Mouse (Mus musculus): ENCODE measurements around the gene Abhd12. TPM values are rescaled to one million over a fixed set of nuclear protein-coding genes. Genes with fewer than 3 reads are reported as not detected.

Gene Abhd12
- polyA plus RNA-seq, 1 experiment = 60.0 TPM

GRCm38 (mm10) chr2:150800616-150801015, 103.9 kb downstream of the Abhd12 start:
- TF ChIP-seq POLR2A (IDR thresholded peaks at IDR 0.05; ENCODE audit: borderline replicate concordance, extremely low read depth, low read depth, low read length) = no peak
- TF ChIP-seq CTCF (IDR thresholded peaks at IDR 0.05; ENCODE audit: insufficient read depth, low read length) = no peak
- WGBS = 83% methylated on average over 5 of the region's 5 CpGs
- DNase-seq = no peak
- H3K4me1 ChIP-seq (ENCODE audit: control insufficient read depth, insufficient read depth, low read length) = no peaks in the 10 kb centered on the region
- H3K4me3 ChIP-seq (replicated peaks; ENCODE audit: extremely low read depth, low read depth, low read length) = no peak overlapping the region

GRCm38 (mm10) chr2:150798084-150798483, 106.5 kb downstream of the Abhd12 start:
- DNase-seq = no peak
- TF ChIP-seq POLR2A (IDR thresholded peaks at IDR 0.05; ENCODE audit: borderline replicate concordance, extremely low read depth, low read depth, low read length) (no peak), CTCF (IDR thresholded peaks at IDR 0.05; ENCODE audit: insufficient read depth, low read length) (no peak)
- Histone ChIP-seq H3K4me3 (replicated peaks; ENCODE audit: extremely low read depth, low read depth, low read length) (no peak overlapping the region), H3K4me1 (ENCODE audit: control insufficient read depth, insufficient read depth, low read length) (no peaks in the 10 kb centered on the region)
- 75% methylated on average over 7 of the region's 7 CpGs for WGBS

- 62% methylated on average over 4 of the region's 4 CpGs for WGBS
- H3K4me1 ChIP-seq (ENCODE audit: control insufficient read depth, insufficient read depth, low read length) = no peaks in the 10 kb centered on the region
- DNase-seq = no peak
- no peak for TF ChIP-seq POLR2A (IDR thresholded peaks at IDR 0.05; ENCODE audit: borderline replicate concordance, extremely low read depth, low read depth, low read length)
- TF ChIP-seq CTCF (IDR thresholded peaks at IDR 0.05; ENCODE audit: insufficient read depth, low read length) = no peak
- H3K4me3 ChIP-seq (replicated peaks; ENCODE audit: extremely low read depth, low read depth, low read length) = no peak overlapping the region
Observed at GRCm38 (mm10) chr2:150793320-150793719, 111.2 kb downstream of the Abhd12 start.

- Histone ChIP-seq H3K4me1 (ENCODE audit: control insufficient read depth, insufficient read depth, low read length) (no peaks in the 10 kb centered on the region), H3K4me3 (replicated peaks; ENCODE audit: extremely low read depth, low read depth, low read length) (no peak overlapping the region)
- TF ChIP-seq CTCF (IDR thresholded peaks at IDR 0.05; ENCODE audit: insufficient read depth, low read length) (0 out of 2 replicates have a peak, but pooled peaks have one; percentile 1), POLR2A (IDR thresholded peaks at IDR 0.05; ENCODE audit: borderline replicate concordance, extremely low read depth, low read depth, low read length) (no peak)
- DNase-seq = peak; percentile 75
- 38% methylated on average over 4 of the region's 4 CpGs for WGBS
Observed at GRCm38 (mm10) chr2:150788768-150789550, 115.6 kb downstream of the Abhd12 start.

- no peaks in the 10 kb centered on the region for H3K4me1 ChIP-seq (ENCODE audit: control insufficient read depth, insufficient read depth, low read length)
- DNase-seq = peak; percentile 33
- no peak for TF ChIP-seq POLR2A (IDR thresholded peaks at IDR 0.05; ENCODE audit: borderline replicate concordance, extremely low read depth, low read depth, low read length)
- TF ChIP-seq CTCF (IDR thresholded peaks at IDR 0.05; ENCODE audit: insufficient read depth, low read length) = no peak
- WGBS = 1% methylated on average over 23 of the region's 23 CpGs
- H3K4me3 ChIP-seq (replicated peaks; ENCODE audit: extremely low read depth, low read depth, low read length) = peak overlapping the region; percentile 93
Observed at GRCm38 (mm10) chr2:150787234-150787771, 117.2 kb downstream of the Abhd12 start.

DNA sequence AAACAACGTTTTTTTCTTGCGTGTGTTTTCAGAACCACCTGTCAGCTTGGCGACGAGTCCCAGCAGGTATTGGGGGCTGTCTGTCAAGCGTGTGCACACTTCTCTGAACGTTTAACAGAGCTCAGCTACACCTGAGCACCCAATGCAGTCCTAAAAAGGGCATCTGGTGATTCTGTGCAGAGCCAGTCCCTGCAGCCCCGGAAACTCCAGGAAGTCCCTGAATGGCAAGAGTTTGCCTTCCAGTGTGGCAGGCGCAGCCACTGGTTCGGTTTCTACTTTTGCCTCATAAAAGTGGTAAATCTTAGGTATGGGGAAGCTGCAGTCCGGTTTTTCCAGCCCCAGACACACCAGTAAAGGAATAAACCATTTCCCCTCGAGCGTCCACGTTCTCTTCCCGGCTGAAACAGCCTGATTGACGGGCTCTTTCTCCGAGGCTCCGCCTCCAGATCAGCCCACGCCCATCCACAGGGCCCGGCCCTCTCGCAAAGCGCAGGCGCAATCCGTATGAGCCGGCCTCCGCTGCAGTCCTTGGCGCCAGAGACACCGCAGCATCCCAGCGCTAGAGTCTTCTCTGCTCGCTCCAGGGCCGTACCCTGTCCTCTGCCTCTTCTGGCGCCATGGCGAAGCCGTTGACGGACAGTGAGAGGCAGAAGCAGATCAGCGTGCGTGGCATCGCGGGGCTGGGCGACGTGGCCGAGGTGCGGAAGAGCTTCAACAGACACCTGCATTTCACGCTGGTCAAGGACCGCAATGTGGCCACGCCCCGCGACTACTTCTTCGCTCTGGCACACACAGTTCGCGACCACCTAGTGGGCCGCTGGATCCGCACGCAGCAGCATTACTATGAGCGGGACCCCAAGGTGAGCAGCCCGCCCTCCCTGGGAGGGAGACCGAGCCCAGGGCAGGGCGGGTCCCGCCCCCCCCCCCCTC, 118.0 kb downstream of the Abhd12 start, which contains the start of gene Pygb:
Gene Pygb, plus strand, starts transcription at position 485 of the 930 bp plus-strand sequence.
- 2% methylated on average over 57 of the region's 58 CpGs for WGBS
- DNase-seq = peak; percentile 85
- TF ChIP-seq POLR2A (IDR thresholded peaks at IDR 0.05; ENCODE audit: borderline replicate concordance, extremely low read depth, low read depth, low read length) = peak; percentile 93; the same call in 1 of the 2 replicates
- TF ChIP-seq CTCF (IDR thresholded peaks at IDR 0.05; ENCODE audit: insufficient read depth, low read length) = no peak
- H3K4me1 ChIP-seq (ENCODE audit: control insufficient read depth, insufficient read depth, low read length) = no peaks in the 10 kb centered on the region
- peak within 1 kb of the TSS; percentile 93 for H3K4me3 ChIP-seq (replicated peaks; ENCODE audit: extremely low read depth, low read depth, low read length)

GRCm38 (mm10) chr2:150782801-150783200, 121.7 kb downstream of the Abhd12 start:
- no peak for DNase-seq
- H3K4me3 ChIP-seq (replicated peaks; ENCODE audit: extremely low read depth, low read depth, low read length) = no peak overlapping the region
- no peak for TF ChIP-seq CTCF (IDR thresholded peaks at IDR 0.05; ENCODE audit: insufficient read depth, low read length)
- no peaks in the 10 kb centered on the region for H3K4me1 ChIP-seq (ENCODE audit: control insufficient read depth, insufficient read depth, low read length)
- 71% methylated on average over 2 of the region's 2 CpGs for WGBS

Other genes with a start within 250 kb of the Abhd12 start
- 74.7 and 93.3 TPM in 2 replicates for gene Acss1, start 236.2 kb downstream of the Abhd12 start, polyA plus RNA-seq (2012; rRNA removed)
- gene Vsx1, start 215.4 kb downstream of the Abhd12 start, polyA plus RNA-seq (2012; rRNA removed) = not detected in 2 replicates
- gene Entpd6, start 155.7 kb downstream of the Abhd12 start, polyA plus RNA-seq (2012; rRNA removed) = 13.7 and 14.7 TPM in 2 replicates
- 52.1 and 56.4 TPM in 2 replicates for gene Pygb, start 118.0 kb downstream of the Abhd12 start, polyA plus RNA-seq (2012; rRNA removed)
- gene Gins1, start 659 bp upstream of the Abhd12 start, polyA plus RNA-seq (2012; rRNA removed) = 0.39 and 0.49 TPM in 2 replicates
- 2.0 and 2.2 TPM in 2 replicates for gene Ninl, start 134.6 kb upstream of the Abhd12 start, polyA plus RNA-seq (2012; rRNA removed)
- gene Nanp, start 134.7 kb upstream of the Abhd12 start, polyA plus RNA-seq (2012; rRNA removed) = 0.83 and 1.8 TPM in 2 replicates
- not detected in 2 replicates for gene Gm14151, start 187.6 kb upstream of the Abhd12 start, polyA plus RNA-seq (2012; rRNA removed)
- gene Gm14147, start 193.5 kb upstream of the Abhd12 start, polyA plus RNA-seq (2012; rRNA removed) = not detected in 2 replicates

All from lung, adult 2 months (tissue).